Mouse (Mus musculus): ENCODE measurements around the gene Sec13.

DNA sequence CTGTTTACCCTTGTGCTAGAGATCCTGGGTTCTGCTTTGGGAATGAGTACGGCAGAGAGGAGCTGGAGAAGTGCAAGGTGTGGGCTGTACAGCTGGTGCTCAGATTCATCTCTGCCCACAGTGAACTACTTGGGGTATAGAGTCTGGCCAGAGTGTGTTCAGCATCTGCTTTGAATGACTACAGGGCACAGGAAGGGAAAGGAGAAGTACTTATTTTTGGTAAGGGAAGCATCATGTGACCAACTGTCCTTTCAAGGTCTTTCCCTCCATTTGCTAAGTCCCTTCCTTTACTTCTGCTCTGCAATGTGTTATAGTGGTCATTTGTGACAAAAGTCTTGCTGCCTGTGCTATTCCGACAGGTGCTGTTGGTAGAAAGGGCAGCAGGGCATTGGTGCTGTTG is 26.3 kb downstream of the Sec13 start:
- no peak for TF ChIP-seq CTCF (IDR thresholded peaks at IDR 0.05; ENCODE audit: control insufficient read depth, insufficient read depth, insufficient read length)
- no peak for TF ChIP-seq USF1 (IDR thresholded peaks at IDR 0.05; ENCODE audit: low read depth)
- no peak for TF ChIP-seq MAX (IDR thresholded peaks at IDR 0.05)
- TF ChIP-seq MYOG (IDR thresholded peaks at IDR 0.05; ENCODE audit: control insufficient read depth, extremely low read depth, insufficient read length) = no peak
